Mouse (Mus musculus) embryonic fibroblast, embryonic 13.5 days (primary cell): Measurements from ENCODE around the gene Cdkn3.

Experiments
- CTCF ChIP-seq: IDR thresholded peaks from 2 replicates; pipeline ENCODE4 v1.5.1; 2011; ENCODE audit warnings: mild to moderate bottlenecking, control low read depth, low read length, moderate library complexity, borderline replicate concordance; ENCODE audit not compliant: insufficient read depth
- POLR2A ChIP-seq: IDR thresholded peaks from 2 replicates; pipeline ENCODE4 v1.6.1; 2011; ENCODE audit warnings: low read depth, mild to moderate bottlenecking, control low read depth, low read length, moderate library complexity

DNA sequence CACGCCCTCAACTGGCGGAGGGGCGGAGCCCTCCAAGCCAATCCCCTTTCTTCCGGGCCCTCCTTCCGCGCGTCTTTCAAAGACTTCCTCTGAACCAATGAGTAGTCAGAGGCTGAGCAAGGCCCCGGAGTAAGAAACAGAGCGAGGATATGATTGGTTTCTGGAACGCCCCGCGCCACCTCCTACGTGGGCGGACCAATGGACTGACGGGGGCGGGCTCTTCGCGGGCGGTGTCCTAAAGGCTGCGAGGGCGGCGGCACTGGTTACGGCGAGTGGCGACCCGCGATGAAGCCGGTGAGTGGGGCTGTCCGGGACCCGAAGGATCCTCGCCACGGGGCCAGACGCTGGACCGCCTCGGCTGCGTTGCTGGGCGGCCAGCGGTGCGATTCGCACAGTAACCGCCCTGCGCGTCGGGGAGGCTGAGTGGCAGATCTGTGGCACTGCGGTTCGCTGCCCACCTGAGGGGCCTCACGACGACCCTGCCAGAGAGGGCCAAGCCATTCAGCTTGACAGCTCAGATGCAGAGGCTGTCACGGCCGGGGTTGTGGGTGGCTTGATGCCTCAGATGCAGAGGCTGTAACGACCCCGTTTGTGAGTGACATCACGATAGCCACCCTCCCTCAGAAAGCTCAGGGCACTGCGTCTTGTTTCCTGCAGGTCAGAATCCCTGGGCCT lies at the start of gene Cdkn3:
- peak; percentile 54 for TF ChIP-seq POLR2A
- no peak for TF ChIP-seq CTCF
